Mouse (Mus musculus) liver, adult 2 months (tissue): ENCODE results near the gene Hba-a1. TPM values are rescaled to one million over a fixed set of nuclear protein-coding genes. Genes with fewer than 3 reads are reported as not detected.
"Not testable (repeated sequence)": the region's sequence is repeated elsewhere in the genome, so short reads cannot be mapped to it uniquely, and the experiment has no call there.

Experiments
- DNase-seq: peaks from one replicate; pipeline ENCODE4 v3.0.0-alpha.2; 2011; ENCODE audit warnings: low read depth, low spot score; ENCODE audit errors: extremely low read depth
- H3K27ac ChIP-seq: fragments of 200-500 bp; replicated peaks from 2 replicates; pipeline ENCODE4 v1.5.1; 2012; ENCODE audit warnings: low read depth, mild to moderate bottlenecking, control low read depth, inconsistent platforms, low read length; ENCODE audit not compliant: insufficient read depth
- H3K27me3 ChIP-seq: fragments of 200-500 bp; 2 replicates; pipeline ENCODE4 v1.6.1; 2012; ENCODE audit warnings: mild to moderate bottlenecking, moderate library complexity, low read length, inconsistent platforms; ENCODE audit not compliant: control insufficient read depth, insufficient read depth
- H3K36me3 ChIP-seq: fragments of 200-500 bp; 2 replicates; pipeline ENCODE4 v1.6.1; 2012; ENCODE audit warnings: low read length, inconsistent platforms; ENCODE audit not compliant: control insufficient read depth, insufficient read depth
- H3K4me1 ChIP-seq: fragments of 200-500 bp; 2 replicates; pipeline ENCODE4 v1.6.1; 2011; ENCODE audit warnings: low read length; ENCODE audit not compliant: control insufficient read depth, insufficient read depth
- H3K4me3 ChIP-seq: fragments of 200-500 bp; 2 replicates; pipeline ENCODE4 v1.5.1; 2011; ENCODE audit warnings: low read depth, mild to moderate bottlenecking, control low read depth, low read length, moderate library complexity; ENCODE audit not compliant: insufficient read depth
- H3K79me2 ChIP-seq: fragments of 200-500 bp; 2 replicates; pipeline ENCODE4 v1.6.1; 2012; ENCODE audit warnings: inconsistent platforms, mild to moderate bottlenecking, low read length, moderate library complexity; ENCODE audit not compliant: control insufficient read depth, insufficient read depth
- H3K9ac ChIP-seq: fragments of 200-500 bp; 2 replicates; pipeline ENCODE4 v1.6.1; 2012; ENCODE audit warnings: low read depth, mild to moderate bottlenecking, control low read depth, inconsistent platforms, low read length
- CTCF ChIP-seq: fragments of 200-500 bp; IDR thresholded peaks from 2 replicates; pipeline ENCODE4 v1.5.1; 2011; ENCODE audit warnings: low read depth, low read length, control low read depth
- POLR2A ChIP-seq: fragments of 200-500 bp; IDR thresholded peaks from 2 replicates; pipeline ENCODE4 v1.6.1; 2011; ENCODE audit warnings: low read length, control low read depth; ENCODE audit not compliant: insufficient read depth; ENCODE audit errors: extremely low read depth
- WGBS: fragments of 180-500 bp; shearing (Covaris S2); methylation state at CpG from one replicate; pipeline ENCODE4 v1.1.7; 2018; 5-methylcytosine and 5-hydroxymethylcytosine counted together
- polyA plus RNA-seq: library from polyadenylated mRNA; depleted of rRNA; stranded (reverse); fragments of >200 nt; gene quantifications from 2 replicates; pipeline ENCODE4 v1.2.3, GENCODE M21; 2012
- total RNA-seq: library from RNA; depleted of rRNA; stranded (reverse); fragments of >200 nt; gene quantifications from 2 replicates; pipeline ENCODE4 v1.2.3, GENCODE M21; 2014

Gene Hba-a1
- total and polyA plus RNA-seq, 2 experiments = 146 to 696 TPM

DNA sequence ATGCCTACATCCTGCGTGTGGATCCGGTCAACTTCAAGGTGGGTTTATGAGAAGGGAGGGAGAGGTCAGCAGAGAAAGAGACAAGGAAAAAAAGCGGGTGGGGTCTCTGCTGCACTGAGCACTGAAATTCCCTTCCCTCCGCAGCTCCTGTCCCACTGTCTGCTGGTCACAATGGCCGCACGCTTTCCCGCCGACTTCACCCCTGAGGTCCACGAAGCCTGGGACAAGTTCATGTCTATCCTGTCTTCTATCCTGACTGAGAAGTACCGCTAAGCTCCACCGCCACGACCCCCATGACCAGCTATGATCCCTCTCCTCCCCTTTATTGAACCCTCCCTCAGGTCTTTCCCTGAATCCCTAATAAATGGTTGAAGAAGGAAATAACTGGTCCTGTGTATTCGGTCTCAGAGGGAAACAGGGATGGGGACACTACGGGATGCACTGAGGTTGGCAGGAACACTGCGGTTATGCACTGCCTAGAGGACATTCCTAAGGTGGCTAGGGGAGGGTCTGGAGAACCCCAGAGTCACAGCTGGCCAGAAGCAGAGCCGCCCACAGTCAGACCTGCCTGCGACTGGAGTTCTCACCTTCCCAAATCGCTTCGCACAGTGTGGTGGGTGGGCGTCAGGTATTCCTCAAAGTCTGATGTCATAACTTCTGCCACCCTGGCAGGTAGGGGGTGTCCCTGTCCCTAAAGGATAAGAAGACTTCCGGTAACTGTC lies 5.4 kb upstream of the Hba-a1 start:
- WGBS = 57% methylated on average over 21 of the region's 21 CpGs
- no peak for TF ChIP-seq CTCF
- TF ChIP-seq POLR2A = no peak
- Histone ChIP-seq H3K4me1 (no peaks in the 10 kb centered on the region), H3K4me3 (no peak overlapping the region), H3K79me2 (no peaks in the 10 kb centered on the region), H3K27me3 (0 out of 2 replicates have a peak, but pooled peaks cover 2% of the 10 kb centered on the region), H3K9ac (no peak overlapping the region), H3K27ac (no peak overlapping the region), H3K36me3 (no peaks in the 10 kb centered on the region)
- no peak for DNase-seq

DNA sequence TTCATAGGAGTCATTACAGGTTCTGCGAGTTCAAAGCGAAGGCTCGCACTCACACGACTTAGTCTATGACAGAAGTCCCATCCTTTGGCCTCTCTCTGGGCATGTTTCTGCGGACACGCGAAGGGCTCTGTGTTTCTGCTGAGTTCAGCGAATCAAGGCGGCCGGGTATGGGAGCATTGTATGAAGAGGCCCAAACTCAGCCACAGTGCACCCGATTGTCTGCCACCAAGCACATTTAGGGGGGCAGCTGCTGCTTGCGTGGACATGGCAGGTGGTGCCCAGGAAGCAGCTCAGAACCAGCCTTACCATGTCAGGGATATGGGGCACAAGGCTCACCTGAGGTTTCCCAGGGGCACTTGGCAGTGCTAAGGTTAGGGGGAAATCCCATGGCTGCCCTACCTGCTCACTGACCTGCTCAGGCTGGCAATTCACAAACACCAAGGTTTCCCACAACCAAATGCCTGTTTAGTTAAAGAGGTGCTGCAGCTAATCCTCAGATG lies 4.8 kb upstream of the Hba-a1 start:
- Histone ChIP-seq H3K4me1 (no peaks in the 10 kb centered on the region), H3K9ac (no peak overlapping the region)

DNA sequence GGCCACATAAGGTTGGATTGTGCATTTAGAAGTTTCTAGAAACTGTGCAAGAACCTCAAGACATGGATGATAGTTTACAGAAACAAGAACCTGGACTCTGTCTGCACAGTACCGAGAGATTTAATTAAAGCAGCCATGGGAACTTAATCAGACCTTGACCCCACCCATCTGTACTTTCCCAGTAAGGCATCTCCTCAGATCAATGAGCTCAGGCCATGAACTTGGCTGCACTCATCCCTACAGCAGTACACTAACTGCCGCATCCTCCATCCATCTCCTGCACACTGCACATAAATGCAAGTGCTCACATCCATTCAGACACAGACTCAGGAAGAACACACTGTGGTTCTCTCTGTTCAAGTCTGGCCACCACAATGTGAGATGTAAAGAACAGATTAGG lies 2.7 kb upstream of the Hba-a1 start:
- Histone ChIP-seq H3K27me3 (0 out of 2 replicates have a peak, but pooled peaks cover 2% of the 10 kb centered on the region), H3K79me2 (no peaks in the 10 kb centered on the region), H3K4me3 (no peak overlapping the region), H3K9ac (no peak overlapping the region), H3K4me1 (no peaks in the 10 kb centered on the region), H3K27ac (no peak overlapping the region), H3K36me3 (no peaks in the 10 kb centered on the region)
- no peak for DNase-seq
- WGBS = 79% methylated on average over 2 of the region's 2 CpGs
- TF ChIP-seq POLR2A (no peak), CTCF (no peak)

More for the DNA sequence above, 4.8 kb upstream of the Hba-a1 start:
- H3K27me3 ChIP-seq = 0 out of 2 replicates have a peak, but pooled peaks cover 2% of the 10 kb centered on the region
- 78% methylated on average over 12 of the region's 12 CpGs for WGBS
- H3K4me3 ChIP-seq = no peak overlapping the region
- TF ChIP-seq CTCF (no peak), POLR2A (no peak)
- H3K27ac ChIP-seq = no peak overlapping the region
- no peaks in the 10 kb centered on the region for H3K36me3 ChIP-seq
- H3K79me2 ChIP-seq = no peaks in the 10 kb centered on the region
- DNase-seq = no peak

DNA sequence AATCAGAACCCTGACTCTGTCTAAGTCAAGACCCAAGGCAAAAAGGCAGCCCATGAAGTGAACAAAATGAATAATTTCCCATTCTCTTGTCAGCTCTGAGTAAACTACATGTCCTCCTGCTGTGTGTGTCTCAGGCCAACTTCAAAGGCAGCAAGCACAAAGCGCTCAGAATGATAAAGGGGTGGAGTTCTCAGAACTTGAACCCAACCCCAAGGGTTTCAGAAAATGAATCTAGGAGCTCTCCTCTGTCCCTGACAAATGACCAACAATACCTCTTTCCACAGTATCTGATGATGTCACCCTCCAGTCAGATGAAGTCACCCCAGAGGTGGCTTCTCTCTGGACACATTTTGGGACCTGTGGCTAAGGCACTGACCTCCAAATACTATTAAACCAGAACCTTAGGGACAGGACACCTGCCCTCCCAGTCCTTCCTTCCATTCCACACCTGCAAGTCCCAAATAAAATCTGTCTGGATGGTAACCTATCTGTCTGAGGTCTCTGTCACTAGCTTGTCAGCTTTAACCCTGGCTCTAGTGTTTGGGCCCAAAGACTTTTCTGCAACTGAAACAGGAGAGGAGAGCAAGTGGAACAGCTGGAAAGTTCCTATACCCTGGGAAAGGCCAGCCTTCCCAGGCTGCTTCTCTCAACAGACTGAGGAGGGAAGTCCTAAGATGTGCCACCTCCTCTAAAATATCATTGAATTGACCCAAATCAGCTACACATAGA lies 1.7 kb upstream of the Hba-a1 start:
- H3K36me3 ChIP-seq = no peaks in the 10 kb centered on the region
- no peak overlapping the region for H3K4me3 ChIP-seq
- 76% methylated on average over 1 of the region's 1 CpGs for WGBS
- DNase-seq = no peak
- H3K9ac ChIP-seq = no peak overlapping the region
- no peak overlapping the region for H3K27ac ChIP-seq
- H3K4me1 ChIP-seq = no peaks in the 10 kb centered on the region
- no peaks in the 10 kb centered on the region for H3K79me2 ChIP-seq
- TF ChIP-seq POLR2A (no peak), CTCF (no peak)
- H3K27me3 ChIP-seq = 0 out of 2 replicates have a peak, but pooled peaks cover 2% of the 10 kb centered on the region

DNA sequence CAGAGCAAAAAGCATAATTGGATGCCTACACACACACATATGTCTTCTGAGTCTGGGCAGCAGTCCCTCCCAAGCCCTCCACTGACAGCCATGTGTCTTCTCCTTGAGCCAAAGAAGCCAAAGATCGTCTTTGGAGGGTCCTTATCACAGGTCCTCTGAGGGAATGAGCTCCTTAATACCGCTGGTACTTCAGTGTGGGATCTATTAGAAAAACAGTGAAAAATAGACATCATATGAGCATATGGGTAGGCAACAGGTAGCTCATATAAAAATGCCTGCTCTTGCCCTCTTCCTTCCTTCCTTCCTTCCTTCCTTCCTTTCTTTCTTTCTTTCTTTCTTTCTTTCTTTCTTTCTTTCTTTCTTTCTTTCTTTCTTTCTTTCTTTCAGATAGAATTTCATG lies 1.3 kb downstream of the Hba-a1 start:
- not testable (repeated sequence) for H3K27ac ChIP-seq, H3K36me3 ChIP-seq, H3K79me2 ChIP-seq, H3K4me3 ChIP-seq, DNase-seq, H3K9ac ChIP-seq, H3K27me3 ChIP-seq, H3K4me1 ChIP-seq
- 67% methylated on average over 2 of the region's 2 CpGs for WGBS
